In genomic region chr10:50201691-50202090, GRCm38 (mm10) we compare ENCODE assay signal across 17 mouse cellular contexts.
DNase-seq lines count a peak whose midpoint lies in the region; ATAC-seq lines count a peak whose summit lies in the region.
"Had no signal": no experiment of that assay in that cellular context is flagged by ENCODE, and none has a peak within 500 bp of the region (broad histone marks: within the 10 kb centered on the region; RNA-seq: fewer than 3 reads in every experiment).

No protein-coding gene starts in this region.

- H3K4me1 ChIP-seq in intestine, embryonic 16.5 days (ENCODE audit: control insufficient read depth, insufficient read depth, low read length) = no peaks in the 10 kb centered on the region
- H3K4me1 ChIP-seq: hindbrain, embryonic 15.5 days had no signal

- no peaks in the 10 kb centered on the region for H3K36me3 ChIP-seq in intestine, embryonic 16.5 days (ENCODE audit: control insufficient read depth, insufficient read depth, low read length)
- H3K36me3 ChIP-seq: embryonic facial prominence, embryonic 10.5 days; heart, embryonic 12.5 days; hindbrain, embryonic 10.5 days; hindbrain, embryonic 15.5 days had no signal

- H3K4me2 ChIP-seq in intestine, embryonic 16.5 days (ENCODE audit: low read depth, low read length) = no peak overlapping the region
- H3K4me2 ChIP-seq: forebrain, embryonic 13.5 days; heart, embryonic 12.5 days; hindbrain, embryonic 15.5 days had no signal

- no peaks in the 10 kb centered on the region for H3K27me3 ChIP-seq in intestine, embryonic 16.5 days (replicated peaks; ENCODE audit: control insufficient read depth, insufficient read depth, low read length)
- H3K27me3 ChIP-seq: forebrain, embryonic 13.5 days; heart, embryonic 12.5 days; hindbrain, embryonic 15.5 days had no signal

- no peak overlapping the region for H3K4me3 ChIP-seq in intestine, embryonic 16.5 days (ENCODE audit: low read length)
- H3K4me3 ChIP-seq: embryonic facial prominence, embryonic 10.5 days; forebrain, embryonic 13.5 days; gastrocnemius, adult 2 months; heart, embryonic 12.5 days; hindbrain, embryonic 10.5 days; hindbrain, embryonic 15.5 days had no signal

- H3K9me3 ChIP-seq in intestine, embryonic 16.5 days (ENCODE audit: control insufficient read depth, low read length) = no peaks in the 10 kb centered on the region
- H3K9me3 ChIP-seq: embryonic facial prominence, embryonic 10.5 days; forebrain, embryonic 13.5 days; heart, embryonic 12.5 days; hindbrain, embryonic 10.5 days; hindbrain, embryonic 15.5 days had no signal

- DNase-seq in cerebellum, adult 11-12 months = peak; percentile 72
- peak; percentile 45 for DNase-seq in cerebellum, adult 8-10 months
- peak; percentile 27 to 41 for DNase-seq in cerebellum, postnatal 14 days
- no peak for DNase-seq in right cerebral cortex, adult 2 months (ENCODE audit: low spot score in 2 of 2)
- DNase-seq: adrenal gland, postnatal 10 days; forebrain, postnatal 0 days; gastrocnemius, adult 2 months; gastrocnemius, postnatal 25 days; kidney, adult 8-10 months had no signal

- no peak for ATAC-seq in intestine, embryonic 16.5 days
- ATAC-seq in frontal cortex, adult (ENCODE audit: low TSS enrichment) = no peak
- ATAC-seq: forebrain, embryonic 13.5 days; forebrain, postnatal 0 days; intestine, postnatal 0 days had no signal

- WGBS in intestine, embryonic 16.5 days = 56% methylated on average over 2 of the region's 2 CpGs

- no peak overlapping the region for H3K9ac ChIP-seq in intestine, embryonic 16.5 days (ENCODE audit: low read depth, low read length)
- H3K9ac ChIP-seq: forebrain, embryonic 13.5 days; forebrain, postnatal 0 days; heart, embryonic 12.5 days; hindbrain, embryonic 15.5 days had no signal

- H3K27ac ChIP-seq in intestine, embryonic 16.5 days (ENCODE audit: low read length) = no peak overlapping the region
- H3K27ac ChIP-seq: embryonic facial prominence, embryonic 10.5 days; forebrain, embryonic 13.5 days; gastrocnemius, adult 2 months; hindbrain, embryonic 10.5 days; hindbrain, embryonic 15.5 days had no signal

Comparison
In these comparisons a context has a peak if more than half of its experiments do, and no peak if none do; other contexts are left out.
1. DNase-seq: peak in cerebellum, adult 11-12 months (single experiment), cerebellum, adult 8-10 months (single experiment) and cerebellum, postnatal 14 days (2 of 2); none in right cerebral cortex, adult 2 months (0 of 2).